Mouse (Mus musculus) neural tube, embryonic 13.5 days (tissue): Measurements from ENCODE around the gene Txndc5. TPM values are rescaled to one million over a fixed set of nuclear protein-coding genes. Genes with fewer than 3 reads are reported as not detected.

ENCODE experiments used
- ATAC-seq: fragments of 200-750 bp; cut with Nextera tagmentation; 2 replicates; pipeline ENCODE4 v1.8.0; 2017; ENCODE audit warnings: low read depth, mild to moderate bottlenecking, moderate TSS enrichment, moderate library complexity
- H3K27ac ChIP-seq: fragments of 300-500 bp; sonication (generic); replicated peaks from 2 replicates; pipeline ENCODE4 v1.5.1; 2015; ENCODE audit warnings: moderate library complexity, mild to moderate bottlenecking, inconsistent platforms
- H3K27me3 ChIP-seq: fragments of 300-500 bp; sonication (generic); 2 replicates; pipeline ENCODE4 v1.6.1; 2015; ENCODE audit warnings: mild to moderate bottlenecking, inconsistent platforms
- H3K36me3 ChIP-seq: fragments of 300-500 bp; sonication (generic); 2 replicates; pipeline ENCODE4 v1.6.1; 2015; ENCODE audit warnings: mild to moderate bottlenecking, inconsistent platforms
- H3K4me1 ChIP-seq: fragments of 300-500 bp; sonication (generic); replicated peaks from 2 replicates; pipeline ENCODE4 v1.6.1; 2015; ENCODE audit warnings: inconsistent platforms
- H3K4me2 ChIP-seq: fragments of 300-500 bp; sonication (generic); 2 replicates; pipeline ENCODE4 v1.6.1; 2015; ENCODE audit warnings: inconsistent platforms, mild to moderate bottlenecking, moderate library complexity
- H3K4me3 ChIP-seq: fragments of 300-500 bp; sonication (generic); 2 replicates; pipeline ENCODE4 v1.5.1; 2015; ENCODE audit warnings: mild to moderate bottlenecking, inconsistent platforms
- H3K9ac ChIP-seq: fragments of 300-500 bp; sonication (generic); 2 replicates; pipeline ENCODE4 v1.6.1; 2015; ENCODE audit warnings: moderate library complexity, mild to moderate bottlenecking, inconsistent platforms
- H3K9me3 ChIP-seq: fragments of 300-500 bp; sonication (generic); 2 replicates; pipeline ENCODE4 v1.6.1; 2016; ENCODE audit warnings: inconsistent platforms
- WGBS: fragments of 180-500 bp; shearing (Covaris S2); methylation state at CpG from one replicate; pipeline ENCODE4 v1.1.7; 2015; 5-methylcytosine and 5-hydroxymethylcytosine counted together
- polyA plus RNA-seq: library from polyadenylated mRNA; unstranded; fragments of >200 nt; fragmentation: Nextera tagmentation; extraction: Ambion mirVana; gene quantifications from 2 replicates; pipeline ENCODE4 v1.2.1, GENCODE M21; 2015

Txndc5 gene
- polyA plus RNA-seq, 1 experiment from 2014 or later = 91.2 TPM

- Histone ChIP-seq H3K9me3 (no peaks in the 10 kb centered on the region), H3K4me1 (peaks cover 25% of the 10 kb centered on the region), H3K27ac (no peak overlapping the region), H3K27me3 (no peaks in the 10 kb centered on the region), H3K9ac (no peak overlapping the region), H3K4me3 (no peak overlapping the region), H3K36me3 (peaks cover 52% of the 10 kb centered on the region), H3K4me2 (no peak overlapping the region)
- whole genome bisulfite sequencing = 91% methylated on average over 11 of the region's 11 CpGs
- no peak for ATAC-seq
These were observed 5.4 kb downstream of the Txndc5 start for GRCm38 (mm10) chr13:38523231-38523630.

GRCm38 (mm10) chr13:38522056-38522654 lies 6.5 kb downstream of the Txndc5 start:
- Histone ChIP-seq H3K4me1 (peaks cover 19% of the 10 kb centered on the region), H3K9ac (no peak overlapping the region), H3K4me3 (no peak overlapping the region), H3K36me3 (peaks cover 63% of the 10 kb centered on the region), H3K4me2 (no peak overlapping the region), H3K9me3 (no peaks in the 10 kb centered on the region), H3K27ac (no peak overlapping the region), H3K27me3 (no peaks in the 10 kb centered on the region)
- WGBS = 82% methylated on average over 4 of the region's 4 CpGs
- ATAC-seq = no peak

- H3K36me3 ChIP-seq = peaks cover 71% of the 10 kb centered on the region
- 95% methylated on average over 11 of the region's 11 CpGs for WGBS
These were observed 8.3 kb downstream of the Txndc5 start for GRCm38 (mm10) chr13:38520299-38520698.

GRCm38 (mm10) chr13:38516582-38516981 lies 12.0 kb downstream of the Txndc5 start:
- Histone ChIP-seq H3K4me3 (no peak overlapping the region), H3K9ac (no peak overlapping the region), H3K9me3 (no peaks in the 10 kb centered on the region), H3K27ac (no peak overlapping the region), H3K4me2 (no peak overlapping the region), H3K27me3 (no peaks in the 10 kb centered on the region), H3K36me3 (peaks cover 79% of the 10 kb centered on the region), H3K4me1 (no peaks in the 10 kb centered on the region)
- ATAC-seq = no peak
- 93% methylated on average over 11 of the region's 11 CpGs for WGBS

More at GRCm38 (mm10) chr13:38520299-38520698, 8.3 kb downstream of the Txndc5 start:
- Histone ChIP-seq H3K4me1 (0 out of 2 replicates have a peak, but pooled peaks cover 6% of the 10 kb centered on the region), H3K9me3 (no peaks in the 10 kb centered on the region), H3K9ac (no peak overlapping the region), H3K27ac (no peak overlapping the region), H3K27me3 (no peaks in the 10 kb centered on the region), H3K4me3 (no peak overlapping the region), H3K4me2 (no peak overlapping the region)
- ATAC-seq = no peak

GRCm38 (mm10) chr13:38515845-38516244 lies 12.8 kb downstream of the Txndc5 start:
- ATAC-seq = no peak
- Histone ChIP-seq H3K27me3 (no peaks in the 10 kb centered on the region), H3K9me3 (no peaks in the 10 kb centered on the region), H3K4me2 (no peak overlapping the region), H3K4me1 (no peaks in the 10 kb centered on the region), H3K4me3 (no peak overlapping the region), H3K27ac (no peak overlapping the region), H3K9ac (no peak overlapping the region), H3K36me3 (peaks cover 71% of the 10 kb centered on the region)
- 85% methylated on average over 3 of the region's 3 CpGs for WGBS

GRCm38 (mm10) chr13:38515431-38515830 lies 13.2 kb downstream of the Txndc5 start:
- Histone ChIP-seq H3K4me1 (no peaks in the 10 kb centered on the region), H3K27ac (no peak overlapping the region), H3K9ac (no peak overlapping the region), H3K36me3 (peaks cover 67% of the 10 kb centered on the region), H3K4me3 (no peak overlapping the region), H3K4me2 (no peak overlapping the region), H3K9me3 (no peaks in the 10 kb centered on the region), H3K27me3 (no peaks in the 10 kb centered on the region)
- 86% methylated on average over 2 of the region's 2 CpGs for WGBS
- ATAC-seq = no peak

- peaks cover 63% of the 10 kb centered on the region for H3K36me3 ChIP-seq
- no peaks in the 10 kb centered on the region for H3K4me1 ChIP-seq
- H3K9me3 ChIP-seq = no peaks in the 10 kb centered on the region
- H3K27ac ChIP-seq = no peak overlapping the region
- no peak overlapping the region for H3K4me2 ChIP-seq
- no peak overlapping the region for H3K9ac ChIP-seq
- WGBS = 94% methylated on average over 7 of the region's 7 CpGs
- no peak for ATAC-seq
- H3K27me3 ChIP-seq = no peaks in the 10 kb centered on the region
- H3K4me3 ChIP-seq = no peak overlapping the region
These were observed 14.7 kb downstream of the Txndc5 start for GRCm38 (mm10) chr13:38513921-38514320.

- ATAC-seq = no peak
- WGBS = 89% methylated on average over 10 of the region's 10 CpGs
- Histone ChIP-seq H3K27me3 (no peaks in the 10 kb centered on the region), H3K36me3 (peaks cover 51% of the 10 kb centered on the region), H3K4me2 (no peak overlapping the region), H3K4me3 (no peak overlapping the region), H3K9me3 (no peaks in the 10 kb centered on the region), H3K27ac (no peak overlapping the region), H3K9ac (no peak overlapping the region), H3K4me1 (no peaks in the 10 kb centered on the region)
These were observed 16.6 kb downstream of the Txndc5 start for GRCm38 (mm10) chr13:38511979-38512378.

GRCm38 (mm10) chr13:38509681-38510341 lies 18.8 kb downstream of the Txndc5 start:
- Histone ChIP-seq H3K4me1 (no peaks in the 10 kb centered on the region), H3K4me2 (no peak overlapping the region), H3K9me3 (no peaks in the 10 kb centered on the region), H3K36me3 (peaks cover 62% of the 10 kb centered on the region), H3K9ac (no peak overlapping the region), H3K27me3 (no peaks in the 10 kb centered on the region), H3K4me3 (no peak overlapping the region), H3K27ac (no peak overlapping the region)
- ATAC-seq = no peak
- WGBS = 88% methylated on average over 8 of the region's 8 CpGs

GRCm38 (mm10) chr13:38506936-38507335 lies 21.7 kb downstream of the Txndc5 start:
- 91% methylated on average over 10 of the region's 10 CpGs for WGBS
- H3K36me3 ChIP-seq = peaks cover 67% of the 10 kb centered on the region
- no peak for ATAC-seq

GRCm38 (mm10) chr13:38506320-38506719 lies 22.3 kb downstream of the Txndc5 start:
- H3K9me3 ChIP-seq = no peaks in the 10 kb centered on the region
- peaks cover 72% of the 10 kb centered on the region for H3K36me3 ChIP-seq
- WGBS = 91% methylated on average over 8 of the region's 8 CpGs
- no peak overlapping the region for H3K9ac ChIP-seq
- no peak for ATAC-seq
- H3K27ac ChIP-seq = no peak overlapping the region
- H3K4me3 ChIP-seq = no peak overlapping the region
- no peaks in the 10 kb centered on the region for H3K27me3 ChIP-seq
- no peak overlapping the region for H3K4me2 ChIP-seq
- no peaks in the 10 kb centered on the region for H3K4me1 ChIP-seq

More at GRCm38 (mm10) chr13:38506936-38507335, 21.7 kb downstream of the Txndc5 start:
- H3K9ac ChIP-seq = no peak overlapping the region
- no peaks in the 10 kb centered on the region for H3K27me3 ChIP-seq
- no peaks in the 10 kb centered on the region for H3K9me3 ChIP-seq
- H3K4me3 ChIP-seq = no peak overlapping the region
- H3K4me2 ChIP-seq = no peak overlapping the region
- H3K27ac ChIP-seq = no peak overlapping the region
- H3K4me1 ChIP-seq = no peaks in the 10 kb centered on the region

GRCm38 (mm10) chr13:38503137-38503849 lies 25.3 kb downstream of the Txndc5 start:
- Histone ChIP-seq H3K4me3 (no peak overlapping the region), H3K9ac (no peak overlapping the region), H3K4me1 (no peaks in the 10 kb centered on the region), H3K27ac (no peak overlapping the region), H3K4me2 (no peak overlapping the region), H3K36me3 (peaks cover 82% of the 10 kb centered on the region), H3K9me3 (no peaks in the 10 kb centered on the region), H3K27me3 (no peaks in the 10 kb centered on the region)
- 84% methylated on average over 14 of the region's 14 CpGs for WGBS
- no peak for ATAC-seq
